Mouse (Mus musculus) liver, embryonic 12.5 days (tissue): ENCODE results near the gene Pafah1b3. TPM values are rescaled to one million over a fixed set of nuclear protein-coding genes. Genes with fewer than 3 reads are reported as not detected.

ENCODE experiments used
- ATAC-seq: fragments of 200-750 bp; cut with Nextera tagmentation; 2 replicates; pipeline ENCODE4 v1.8.0; 2017; ENCODE audit warnings: moderate number of reproducible peaks, mild to moderate bottlenecking, moderate library complexity
- H3K27ac ChIP-seq: fragments of 300-500 bp; sonication (generic); 2 replicates; pipeline ENCODE4 v1.5.1; 2016; ENCODE audit warnings: mild to moderate bottlenecking
- H3K27me3 ChIP-seq: fragments of 300-500 bp; sonication (generic); replicated peaks from 2 replicates; pipeline ENCODE4 v1.6.1; 2016; ENCODE audit warnings: mild to moderate bottlenecking, moderate library complexity
- H3K36me3 ChIP-seq: fragments of 300-500 bp; sonication (generic); 2 replicates; pipeline ENCODE4 v1.6.1; 2016; ENCODE audit warnings: mild to moderate bottlenecking, moderate library complexity
- H3K4me1 ChIP-seq: fragments of 300-500 bp; sonication (generic); 2 replicates; pipeline ENCODE4 v1.6.1; 2016
- H3K4me2 ChIP-seq: fragments of 300-500 bp; sonication (generic); 2 replicates; pipeline ENCODE4 v1.6.1; 2016; ENCODE audit warnings: mild to moderate bottlenecking, moderate library complexity
- H3K4me3 ChIP-seq: fragments of 300-500 bp; sonication (generic); 2 replicates; pipeline ENCODE4 v1.5.1; 2016; ENCODE audit warnings: mild to moderate bottlenecking, moderate library complexity
- H3K9ac ChIP-seq: fragments of 300-500 bp; sonication (generic); 2 replicates; pipeline ENCODE4 v1.6.1; 2016; ENCODE audit warnings: mild to moderate bottlenecking, moderate library complexity
- H3K9me3 ChIP-seq: fragments of 300-500 bp; sonication (generic); replicated peaks from 2 replicates; pipeline ENCODE4 v1.6.1; 2016; ENCODE audit warnings: mild to moderate bottlenecking, moderate library complexity
- WGBS: fragments of 180-500 bp; shearing (Covaris S2); methylation state at CpG from one replicate; pipeline ENCODE4 v1.1.7; 2016; ENCODE audit not compliant: insufficient replicate concordance; 5-methylcytosine and 5-hydroxymethylcytosine counted together
- polyA plus RNA-seq: library from polyadenylated mRNA; unstranded; fragments of >200 nt; fragmentation: Nextera tagmentation; extraction: Ambion mirVana; gene quantifications from 2 replicates; pipeline ENCODE4 v1.2.1, GENCODE M21; 2016

Pafah1b3 gene
- polyA plus RNA-seq, 1 experiment from 2014 or later, result 44.1 TPM

DNA sequence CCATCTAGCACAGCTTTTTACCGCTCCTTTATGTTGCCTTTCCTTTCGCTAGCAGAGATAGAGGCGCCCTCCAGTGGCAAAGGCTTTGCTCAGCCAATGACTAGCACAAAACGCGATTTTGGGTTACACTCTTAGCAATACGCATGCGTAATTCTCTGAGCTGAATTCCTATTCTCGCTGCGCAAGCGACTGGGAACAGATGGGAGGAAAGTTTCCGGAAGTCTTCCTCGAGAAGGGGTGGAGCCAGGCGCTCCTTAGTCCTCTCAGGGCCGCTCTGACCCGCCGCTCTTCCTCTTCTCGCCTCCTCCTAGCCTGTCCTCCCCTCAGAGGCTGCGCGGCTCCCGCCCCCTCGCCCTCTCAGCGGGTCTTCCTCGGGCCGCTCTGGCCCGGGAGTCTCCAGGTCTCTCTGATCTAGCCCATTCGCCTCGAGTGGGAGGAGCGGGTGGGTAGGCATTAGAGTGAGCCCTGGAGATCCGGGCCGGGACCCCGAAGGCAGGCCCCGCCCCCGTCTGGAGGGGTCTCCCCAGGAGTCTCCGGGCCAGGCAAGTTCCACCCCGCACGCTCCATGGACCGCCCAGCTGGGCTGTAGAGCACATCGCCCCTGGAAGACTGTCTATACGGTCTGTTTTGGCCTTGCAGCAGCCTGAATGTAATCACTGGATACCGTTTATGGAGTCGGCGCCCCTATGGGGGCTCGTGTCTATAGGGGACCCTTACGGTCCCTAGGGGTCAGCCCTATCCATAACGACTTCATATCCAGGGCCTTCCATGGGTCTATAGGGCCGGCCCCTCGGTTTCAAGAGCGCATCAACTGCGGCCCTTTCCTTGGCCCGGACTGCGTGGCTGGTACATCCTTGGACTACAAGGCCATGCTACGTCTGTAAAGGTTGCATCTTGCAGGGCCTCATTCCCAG lies 19.0 kb upstream of the Pafah1b3 start, which contains the start of gene Megf8:
Gene Megf8 (plus strand): TSS at position 633 of the 914 bp plus-strand sequence.
- ATAC-seq, result peak; percentile 91
- Histone ChIP-seq H3K36me3 (no peaks in the 10 kb centered on the region), H3K4me3 (peak within 1 kb of the TSS; percentile 67), H3K4me1 (peaks cover 32% of the 10 kb centered on the region), H3K4me2 (peak within 1 kb of the TSS; percentile 90), H3K27me3 (peaks cover 57% of the 10 kb centered on the region), H3K9me3 (no peaks in the 10 kb centered on the region), H3K9ac (peak within 1 kb of the TSS; percentile 74), H3K27ac (peak within 1 kb of the TSS; percentile 5)
- 1% methylated on average over 52 of the region's 52 CpGs for WGBS

GRCm38 (mm10) chr7:25315306-25316041 lies 17.7 kb upstream of the Pafah1b3 start:
- H3K27ac ChIP-seq, result no peak overlapping the region
- no peaks in the 10 kb centered on the region for H3K9me3 ChIP-seq
- WGBS, result 2% methylated on average over 69 of the region's 69 CpGs
- H3K4me1 ChIP-seq, result peaks cover 29% of the 10 kb centered on the region
- H3K27me3 ChIP-seq, result peaks cover 71% of the 10 kb centered on the region
- H3K4me3 ChIP-seq, result peak overlapping the region; percentile 67
- ATAC-seq, result no peak
- H3K4me2 ChIP-seq, result peak overlapping the region; percentile 90
- H3K36me3 ChIP-seq, result no peaks in the 10 kb centered on the region
- H3K9ac ChIP-seq, result no peak overlapping the region

DNA sequence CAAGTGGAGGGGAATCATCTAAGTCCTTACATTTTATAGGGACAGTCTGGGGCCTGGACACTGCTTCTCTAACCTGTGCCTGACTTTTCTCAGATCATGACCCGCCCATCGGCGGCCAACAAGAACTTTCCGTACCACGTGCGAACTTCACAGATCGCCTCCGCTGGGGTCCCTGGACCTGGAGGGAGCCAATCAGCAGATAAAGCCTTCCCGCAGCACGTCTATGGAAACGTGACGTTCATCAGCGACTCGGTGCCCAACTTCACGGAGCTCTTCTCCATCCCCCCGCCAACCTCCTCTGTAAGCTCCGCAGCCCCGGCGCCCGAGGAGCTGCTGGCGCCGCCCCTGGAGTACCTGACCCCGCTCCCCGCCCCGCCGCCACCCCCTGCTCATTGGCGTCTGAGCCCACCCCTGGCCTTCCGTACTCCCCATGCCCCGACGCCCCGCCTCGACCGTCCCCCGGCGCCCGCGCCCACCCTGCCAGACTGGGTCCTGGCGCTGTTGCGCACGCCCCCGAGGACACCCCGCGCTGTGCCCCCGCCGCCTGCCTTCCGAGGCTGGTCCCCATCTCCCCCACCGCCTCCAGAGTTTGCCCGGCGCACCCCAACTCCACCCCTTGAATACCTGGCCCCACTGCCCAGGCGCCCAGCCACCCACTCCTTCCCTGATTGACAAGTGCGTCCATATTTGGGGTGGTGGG lies 17.0 kb upstream of the Pafah1b3 start:
- H3K9ac ChIP-seq, result no peak overlapping the region
- 2% methylated on average over 49 of the region's 51 CpGs for WGBS
- peak overlapping the region; percentile 90 for H3K4me2 ChIP-seq
- H3K27me3 ChIP-seq, result peaks cover 76% of the 10 kb centered on the region
- H3K4me1 ChIP-seq, result peaks cover 29% of the 10 kb centered on the region
- no peaks in the 10 kb centered on the region for H3K36me3 ChIP-seq
- no peak for ATAC-seq
- no peak overlapping the region for H3K27ac ChIP-seq
- H3K4me3 ChIP-seq, result peak overlapping the region; percentile 67
- H3K9me3 ChIP-seq, result no peaks in the 10 kb centered on the region

- Histone ChIP-seq H3K36me3 (no peaks in the 10 kb centered on the region), H3K4me3 (no peak overlapping the region), H3K9me3 (no peaks in the 10 kb centered on the region), H3K27ac (no peak overlapping the region), H3K9ac (no peak overlapping the region), H3K27me3 (peaks cover 90% of the 10 kb centered on the region), H3K4me2 (no peak overlapping the region), H3K4me1 (peaks cover 29% of the 10 kb centered on the region)
- ATAC-seq, result no peak
- WGBS, result 29% methylated on average over 7 of the region's 7 CpGs
These were observed 15.5 kb upstream of the Pafah1b3 start for GRCm38 (mm10) chr7:25313325-25313724.

DNA sequence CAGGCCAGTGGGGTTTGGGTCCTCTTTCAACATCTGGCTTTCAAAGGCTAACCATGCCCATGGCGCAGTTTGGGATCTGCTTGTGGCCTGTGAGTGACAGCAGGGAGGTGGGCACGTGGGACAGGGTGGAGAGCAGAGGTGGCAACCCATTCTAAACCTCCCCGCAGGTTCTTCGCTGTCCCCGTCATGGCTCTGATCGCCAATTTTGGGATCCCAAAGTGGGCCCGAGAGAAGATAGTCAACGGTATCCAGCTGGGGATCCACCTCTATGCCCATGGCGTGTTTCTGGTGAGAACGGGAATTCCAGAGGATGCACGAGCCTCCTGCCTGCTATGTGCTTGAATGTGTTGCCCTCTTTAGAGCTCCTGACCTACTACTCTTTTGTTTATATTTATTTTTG lies 13.4 kb upstream of the Pafah1b3 start:
- WGBS, result 64% methylated on average over 11 of the region's 11 CpGs

DNA sequence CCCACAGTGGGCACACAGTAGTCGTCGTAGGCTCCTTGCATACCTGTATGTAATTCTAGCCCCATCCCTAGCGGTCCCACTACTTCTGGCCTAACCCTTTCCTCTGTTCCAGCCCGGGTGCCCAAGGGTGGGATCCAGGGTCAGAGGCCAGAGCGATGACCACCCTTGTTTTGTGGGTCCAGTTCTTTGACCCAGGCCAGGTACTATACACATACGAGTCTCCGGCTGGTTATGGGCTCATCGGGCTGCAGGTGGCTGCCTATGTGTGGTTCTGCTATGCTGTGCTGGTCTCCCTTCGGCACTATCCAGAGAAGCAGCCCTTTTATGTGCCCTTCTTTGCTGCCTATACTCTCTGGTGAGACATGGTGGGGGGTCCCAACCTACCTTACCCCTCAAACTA lies 11.6 kb upstream of the Pafah1b3 start:
- H3K4me2 ChIP-seq, result no peak overlapping the region
- H3K27me3 ChIP-seq, result peaks cover 92% of the 10 kb centered on the region
- no peak overlapping the region for H3K4me3 ChIP-seq
- H3K4me1 ChIP-seq, result peaks cover 10% of the 10 kb centered on the region
- ATAC-seq, result no peak
- WGBS, result 75% methylated on average over 9 of the region's 9 CpGs
- no peak overlapping the region for H3K9ac ChIP-seq
- no peaks in the 10 kb centered on the region for H3K9me3 ChIP-seq
- no peaks in the 10 kb centered on the region for H3K36me3 ChIP-seq
- no peak overlapping the region for H3K27ac ChIP-seq

More for the DNA sequence above, 13.4 kb upstream of the Pafah1b3 start:
- Histone ChIP-seq H3K4me2 (no peak overlapping the region), H3K4me3 (no peak overlapping the region), H3K27ac (no peak overlapping the region), H3K4me1 (peaks cover 16% of the 10 kb centered on the region), H3K9me3 (no peaks in the 10 kb centered on the region), H3K36me3 (no peaks in the 10 kb centered on the region), H3K27me3 (peaks cover 98% of the 10 kb centered on the region), H3K9ac (no peak overlapping the region)
- no peak for ATAC-seq

GRCm38 (mm10) chr7:25308702-25309318 lies 11.0 kb upstream of the Pafah1b3 start:
- Histone ChIP-seq H3K4me1 (peaks cover 10% of the 10 kb centered on the region), H3K4me2 (no peak overlapping the region), H3K4me3 (no peak overlapping the region), H3K27me3 (peaks cover 92% of the 10 kb centered on the region), H3K27ac (no peak overlapping the region), H3K9ac (no peak overlapping the region), H3K9me3 (no peaks in the 10 kb centered on the region), H3K36me3 (no peaks in the 10 kb centered on the region)
- ATAC-seq, result no peak
- 51% methylated on average over 17 of the region's 17 CpGs for WGBS

DNA sequence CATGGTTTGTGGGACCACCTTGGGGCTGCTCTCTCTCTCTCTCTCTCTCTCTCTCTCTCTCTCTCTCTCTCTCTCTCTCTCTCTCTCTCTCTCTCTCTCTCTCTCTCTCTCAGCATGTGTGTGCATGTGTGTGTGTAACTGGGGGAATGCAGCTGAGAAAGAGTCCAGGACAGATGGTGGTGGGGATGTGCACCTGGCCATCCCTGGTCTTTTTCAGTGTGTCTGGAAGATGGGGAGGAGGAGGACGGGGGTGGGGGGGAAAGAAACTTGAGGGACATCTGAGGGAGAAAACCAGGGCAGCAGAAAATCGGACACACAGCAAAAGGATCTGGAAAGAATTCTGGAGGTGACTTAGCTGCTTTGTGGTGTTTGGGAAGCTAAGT lies 8.8 kb upstream of the Pafah1b3 start:
- H3K9ac ChIP-seq, result no peak overlapping the region
- peaks cover 10% of the 10 kb centered on the region for H3K4me1 ChIP-seq
- H3K27me3 ChIP-seq, result peaks cover 83% of the 10 kb centered on the region
- no peaks in the 10 kb centered on the region for H3K36me3 ChIP-seq
- H3K4me2 ChIP-seq, result no peak overlapping the region
- H3K4me3 ChIP-seq, result no peak overlapping the region
- H3K9me3 ChIP-seq, result no peaks in the 10 kb centered on the region
- ATAC-seq, result no peak
- no peak overlapping the region for H3K27ac ChIP-seq
- 27% methylated on average over 2 of the region's 2 CpGs for WGBS

- Histone ChIP-seq H3K36me3 (no peaks in the 10 kb centered on the region), H3K4me1 (peaks cover 10% of the 10 kb centered on the region), H3K27me3 (peaks cover 78% of the 10 kb centered on the region), H3K27ac (no peak within 1 kb of the TSS), H3K9ac (no peak within 1 kb of the TSS), H3K4me3 (peak within 1 kb of the TSS; percentile 51), H3K9me3 (no peaks in the 10 kb centered on the region), H3K4me2 (peak within 1 kb of the TSS; percentile 76)
- WGBS, result under 1% methylated on average over 47 of the region's 47 CpGs
- ATAC-seq, result 0 out of 2 replicates have a peak, but pooled peaks have one; percentile 46
These were observed 8.3 kb upstream of the Pafah1b3 start, which contains the start of gene Tmem145 for GRCm38 (mm10) chr7:25305956-25306613. TSS of gene Tmem145 (plus strand) at chr7:25306106.

- no peak for ATAC-seq
- Histone ChIP-seq H3K4me3 (peak overlapping the region; percentile 51; the same call in 1 of the 2 replicates), H3K4me2 (peak overlapping the region; percentile 76), H3K36me3 (no peaks in the 10 kb centered on the region), H3K9me3 (no peaks in the 10 kb centered on the region), H3K27ac (no peak overlapping the region), H3K9ac (no peak overlapping the region), H3K27me3 (peaks cover 71% of the 10 kb centered on the region), H3K4me1 (peaks cover 10% of the 10 kb centered on the region)
- WGBS, result 0% methylated on average over 2 of the region's 2 CpGs
These were observed 7.7 kb upstream of the Pafah1b3 start for GRCm38 (mm10) chr7:25305481-25305880.

GRCm38 (mm10) chr7:25303685-25304006 lies 5.9 kb upstream of the Pafah1b3 start:
- no peak overlapping the region for H3K4me2 ChIP-seq
- H3K9ac ChIP-seq, result no peak overlapping the region
- no peak overlapping the region for H3K4me3 ChIP-seq
- H3K36me3 ChIP-seq, result no peaks in the 10 kb centered on the region
- H3K9me3 ChIP-seq, result no peaks in the 10 kb centered on the region
- 55% methylated on average over 3 of the region's 3 CpGs for WGBS
- H3K27ac ChIP-seq, result no peak overlapping the region
- no peak for ATAC-seq
- H3K4me1 ChIP-seq, result peaks cover 10% of the 10 kb centered on the region
- H3K27me3 ChIP-seq, result peaks cover 55% of the 10 kb centered on the region
